Mouse (Mus musculus): ENCODE results near the gene Myl9.

Gene Myl9

GRCm38 (mm10) chr2:156774738-156775454, at the start of gene Myl9:
TSS of gene Myl9 (plus strand) at chr2:156775420.
- DNase-seq (ENCODE audit: low read depth, low spot score), result no peak

- DNase-seq (ENCODE audit: low read depth, low spot score), result peak; percentile 92
Measured at GRCm38 (mm10) chr2:156726344-156726743, 48.9 kb upstream of the Myl9 start.

DNA sequence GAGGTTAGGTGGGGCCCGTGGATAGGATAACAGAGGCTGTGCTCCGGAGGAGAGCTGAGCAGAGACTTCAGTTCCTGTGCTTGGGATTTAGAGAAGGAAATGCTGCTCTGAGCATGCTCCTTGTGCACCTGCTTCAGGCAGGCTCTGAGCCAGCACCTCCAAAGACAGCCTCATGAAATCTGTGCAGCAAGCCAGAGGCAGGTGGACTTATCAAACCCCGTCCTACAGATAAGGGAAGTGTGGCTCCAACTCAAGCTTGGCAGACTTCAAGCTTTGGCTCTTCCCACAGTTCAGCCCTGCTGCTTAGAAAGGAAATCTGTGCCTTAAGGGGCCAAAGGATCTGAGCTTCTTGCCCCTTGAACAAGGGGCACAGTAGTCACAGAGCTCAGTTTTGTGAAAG, 48.3 kb upstream of the Myl9 start:
- peak; percentile 90 for DNase-seq (ENCODE audit: low read depth, low spot score)

- no peak for DNase-seq (ENCODE audit: low read depth, low spot score)
Measured at GRCm38 (mm10) chr2:156729537-156730469, 45.4 kb upstream of the Myl9 start.

DNA sequence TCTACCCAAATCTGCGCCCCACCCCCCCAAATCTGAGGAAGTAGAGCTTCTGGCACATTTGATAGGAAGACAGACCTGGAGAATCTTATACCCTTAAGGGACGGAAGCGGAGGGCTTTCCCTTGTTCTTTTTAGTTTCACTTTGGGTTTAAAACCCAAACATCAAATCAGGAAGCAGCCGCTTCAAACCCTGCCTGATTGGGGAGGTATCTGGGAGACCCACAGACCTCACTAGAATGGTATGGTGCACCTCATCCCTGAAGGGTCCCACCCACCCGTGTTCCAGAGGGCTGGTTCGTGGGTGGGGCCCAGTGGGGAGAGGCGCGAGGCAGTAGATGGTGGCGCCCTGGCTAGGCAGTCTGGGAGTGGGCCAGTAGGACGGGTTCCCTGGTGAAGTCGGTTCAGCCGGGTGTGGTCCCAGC, 44.7 kb upstream of the Myl9 start:
- no peak for DNase-seq (ENCODE audit: low read depth, low spot score)

GRCm38 (mm10) chr2:156731592-156731991, 43.6 kb upstream of the Myl9 start:
- DNase-seq (ENCODE audit: low read depth, low spot score), result no peak

GRCm38 (mm10) chr2:156732109-156732508, 43.1 kb upstream of the Myl9 start:
- peak; percentile 94 for DNase-seq (ENCODE audit: low read depth, low spot score)

DNA sequence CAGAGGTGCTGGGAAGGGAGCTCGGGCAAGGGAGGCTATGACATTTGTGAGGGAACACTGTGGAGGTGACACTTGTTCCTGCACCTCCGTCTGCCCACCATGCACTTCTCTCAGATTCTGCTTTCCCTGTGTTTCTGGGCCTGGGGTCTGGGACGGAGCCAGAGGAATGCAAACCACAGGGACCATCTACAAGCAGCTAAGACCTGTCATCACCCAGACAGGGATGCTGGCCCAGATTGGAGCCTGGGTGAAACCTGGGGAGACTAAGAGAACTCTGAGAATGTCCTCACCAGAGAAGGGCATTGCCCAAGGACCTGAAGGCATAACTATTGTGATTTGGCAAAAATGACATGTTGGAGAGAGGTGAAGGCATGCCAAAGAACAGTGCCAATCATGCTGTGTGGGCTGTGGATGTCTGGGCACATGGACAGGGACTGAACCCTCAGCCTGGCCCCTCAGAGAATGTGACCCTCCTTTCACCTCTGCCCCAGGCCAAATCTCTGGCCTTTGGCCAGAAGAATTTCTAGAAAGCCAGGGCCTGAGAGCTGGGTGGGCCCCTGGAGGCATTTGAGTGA, 39.4 kb upstream of the Myl9 start:
- DNase-seq (ENCODE audit: low read depth, low spot score), result peak; percentile 66

GRCm38 (mm10) chr2:156736846-156737245, 38.4 kb upstream of the Myl9 start:
- DNase-seq (ENCODE audit: low read depth, low spot score), result peak; percentile 90

GRCm38 (mm10) chr2:156737976-156738375, 37.2 kb upstream of the Myl9 start:
- no peak for DNase-seq (ENCODE audit: low read depth, low spot score)

- DNase-seq (ENCODE audit: low read depth, low spot score), result peak; percentile 70
Measured at GRCm38 (mm10) chr2:156741265-156741664, 34.0 kb upstream of the Myl9 start.

DNA sequence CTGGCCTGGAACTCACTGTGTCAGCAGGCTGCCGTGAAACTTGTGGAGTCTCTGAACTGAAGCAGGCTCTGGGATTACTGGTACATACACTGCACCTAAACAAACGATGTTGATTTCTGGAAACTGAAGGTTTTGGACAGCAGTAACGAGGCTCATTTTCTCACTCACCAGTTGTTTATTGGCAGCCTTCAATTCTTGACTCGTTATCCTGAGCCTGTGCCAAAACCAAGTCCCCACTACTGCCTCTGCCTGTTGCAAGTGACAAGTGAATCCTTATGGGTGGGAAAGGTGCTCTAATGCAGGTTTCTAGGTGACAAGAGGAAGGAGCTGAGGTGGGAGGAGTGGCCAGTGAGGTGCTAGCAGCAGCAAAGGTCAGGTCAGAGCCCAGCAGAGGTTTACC, 33.2 kb upstream of the Myl9 start:
- no peak for DNase-seq (ENCODE audit: low read depth, low spot score)

- DNase-seq (ENCODE audit: low read depth, low spot score), result no peak
Measured at GRCm38 (mm10) chr2:156743248-156743647, 32.0 kb upstream of the Myl9 start.

- no peak for DNase-seq (ENCODE audit: low read depth, low spot score)
Measured at GRCm38 (mm10) chr2:156744414-156744813, 30.8 kb upstream of the Myl9 start.

- no peak for DNase-seq (ENCODE audit: low read depth, low spot score)
Measured at GRCm38 (mm10) chr2:156747315-156747714, 27.9 kb upstream of the Myl9 start.

DNA sequence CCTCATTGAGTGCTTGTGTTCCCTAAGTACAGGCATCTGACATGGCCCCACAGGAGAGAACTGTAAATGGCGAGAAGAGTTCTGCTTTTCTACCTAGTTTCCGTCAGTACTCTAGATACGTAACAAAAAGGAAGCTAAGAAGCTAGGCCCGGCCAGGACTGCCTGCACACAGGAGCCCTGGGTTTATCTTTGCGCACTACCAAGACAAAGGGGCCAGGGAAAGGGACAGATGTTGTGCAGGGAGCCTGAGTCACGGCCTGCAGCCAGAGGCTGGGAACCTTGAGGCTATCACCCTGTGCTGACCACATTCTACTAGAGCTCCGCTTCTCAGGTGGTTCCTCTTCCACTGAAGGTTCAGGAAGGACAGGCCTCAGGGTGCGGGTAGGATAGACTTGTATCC, 25.5 kb upstream of the Myl9 start:
- no peak for DNase-seq (ENCODE audit: low read depth, low spot score)

GRCm38 (mm10) chr2:156756937-156757336, 18.3 kb upstream of the Myl9 start:
- peak; percentile 67 for DNase-seq (ENCODE audit: low read depth, low spot score)

GRCm38 (mm10) chr2:156760843-156761505, 14.2 kb upstream of the Myl9 start:
- DNase-seq (ENCODE audit: low read depth, low spot score), result peak; percentile 59

DNA sequence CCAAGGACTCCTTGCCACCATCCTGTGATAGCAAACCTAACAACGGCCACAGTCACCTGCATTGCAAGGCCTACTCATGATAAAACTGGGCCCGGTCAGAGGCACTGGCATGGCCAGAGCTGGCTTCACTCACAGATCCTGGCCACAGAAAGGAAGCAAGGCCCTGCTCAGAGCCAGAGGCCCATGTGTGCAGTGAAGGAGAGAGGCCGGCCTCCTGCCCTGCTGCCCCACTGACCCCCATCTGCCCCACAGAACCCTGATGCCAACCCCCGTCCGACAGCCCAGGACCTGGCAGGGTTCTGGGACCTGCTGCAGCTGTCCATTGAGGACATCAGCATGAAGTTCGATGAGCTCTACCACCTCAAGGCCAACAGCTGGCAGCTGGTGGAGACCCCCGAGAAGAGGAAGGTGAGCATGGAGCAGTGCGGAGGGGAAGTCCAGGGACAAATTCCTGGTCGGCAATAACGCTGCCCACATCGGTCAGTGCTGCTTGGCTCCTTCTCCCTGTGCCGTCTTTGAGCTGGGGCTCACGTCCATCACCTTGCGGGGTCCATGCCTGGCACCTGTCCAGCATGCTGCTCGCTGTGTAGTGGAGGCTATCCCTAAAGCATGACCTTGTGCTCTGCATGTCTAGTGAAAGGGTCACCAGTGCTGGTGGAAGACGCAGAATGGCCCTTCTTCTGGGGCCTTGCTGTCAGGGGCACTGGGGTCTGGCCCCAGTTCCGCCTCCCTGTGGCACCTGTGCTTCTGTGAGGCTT, 13.5 kb upstream of the Myl9 start:
- no peak for DNase-seq (ENCODE audit: low read depth, low spot score)

DNA sequence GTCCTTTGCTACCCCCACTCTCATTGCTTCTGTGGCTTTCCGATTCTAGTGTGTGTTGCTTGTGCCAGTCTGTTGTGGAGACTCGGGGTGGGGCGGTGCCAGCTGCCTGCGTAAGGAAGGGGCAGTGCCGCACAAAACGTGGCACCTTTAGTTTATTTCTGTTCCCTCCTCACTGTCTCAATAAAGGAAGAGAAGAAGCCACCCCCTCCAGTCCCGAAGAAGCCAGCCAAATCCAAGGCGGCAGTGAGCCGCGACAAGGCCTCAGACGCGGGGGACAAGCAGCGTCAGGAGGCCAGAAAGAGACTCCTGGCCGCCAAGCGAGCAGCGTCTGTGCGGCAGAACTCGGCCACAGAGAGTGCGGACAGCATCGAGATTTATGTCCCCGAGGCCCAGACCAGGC, 12.7 kb upstream of the Myl9 start:
- peak; percentile 65 for DNase-seq (ENCODE audit: low read depth, low spot score)

- DNase-seq (ENCODE audit: low read depth, low spot score), result no peak
Measured at GRCm38 (mm10) chr2:156763101-156763500, 12.1 kb upstream of the Myl9 start.
